Mouse (Mus musculus) adrenal gland, postnatal 14 days (tissue): ENCODE results near the gene Foxi3. TPM values are rescaled to one million over a fixed set of nuclear protein-coding genes. Genes with fewer than 3 reads are reported as not detected.
A peak's percentile ranks its signal among the peaks of the same experiment; 100 is the strongest.

Experiments used
- DNase-seq: peaks from one replicate; pipeline ENCODE4 v3.0.0; 2021; ENCODE audit warnings: mixed read lengths
- long read RNA-seq, 2 experiments: library from polyadenylated mRNA; stranded (forward); transcript quantifications; one replicate each; pipeline ENCODE4 v2.0.0; 2021
- total RNA-seq: library from RNA; stranded (reverse); gene quantifications from 2 replicates; pipeline ENCODE4 v1.2.3, GENCODE M21; 2021

The Foxi3 gene
- not detected in 2 replicates for total RNA-seq
- long read RNA-seq, experiment 1: 0 reads
- long read RNA-seq, experiment 2: 0 reads

DNA sequence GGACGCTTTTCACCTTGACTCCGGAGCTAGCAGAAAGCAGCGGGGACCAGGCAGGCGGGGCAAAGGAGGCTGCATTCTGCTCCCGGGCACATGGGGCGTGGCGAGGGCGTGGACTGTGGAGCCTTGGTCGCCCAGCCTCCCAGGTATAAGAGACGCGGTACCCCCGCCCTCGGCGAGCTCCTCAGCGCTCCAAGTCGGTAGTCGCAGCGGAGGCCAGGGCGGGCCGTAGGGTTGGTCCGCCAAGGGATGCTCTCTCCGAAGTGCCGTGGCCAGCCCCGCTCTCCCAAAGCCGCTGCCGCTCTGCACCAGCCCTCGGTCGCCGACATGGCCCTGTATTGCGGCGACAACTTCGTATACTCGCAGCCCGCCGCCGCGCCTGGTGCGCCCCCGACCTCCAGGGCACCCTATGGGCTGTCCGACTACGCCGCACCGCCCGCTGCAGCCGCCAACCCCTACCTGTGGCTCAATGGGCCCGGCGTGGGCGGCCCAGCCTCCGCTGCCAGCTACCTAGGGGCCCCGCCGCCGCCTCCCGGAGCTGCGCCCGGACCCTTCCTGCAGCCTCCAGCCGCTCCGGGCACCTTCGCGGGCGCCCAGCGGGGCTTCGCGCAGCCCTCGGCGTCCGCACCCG is at the start of gene Foxi3:
TSS of gene Foxi3 (plus strand) at position 247 of the 628 bp plus-strand sequence.
- no peak for DNase-seq

- no peak for DNase-seq
Observed at GRCm38 (mm10) chr6:70909572-70909971, 46.8 kb upstream of the Foxi3 start.

DNA sequence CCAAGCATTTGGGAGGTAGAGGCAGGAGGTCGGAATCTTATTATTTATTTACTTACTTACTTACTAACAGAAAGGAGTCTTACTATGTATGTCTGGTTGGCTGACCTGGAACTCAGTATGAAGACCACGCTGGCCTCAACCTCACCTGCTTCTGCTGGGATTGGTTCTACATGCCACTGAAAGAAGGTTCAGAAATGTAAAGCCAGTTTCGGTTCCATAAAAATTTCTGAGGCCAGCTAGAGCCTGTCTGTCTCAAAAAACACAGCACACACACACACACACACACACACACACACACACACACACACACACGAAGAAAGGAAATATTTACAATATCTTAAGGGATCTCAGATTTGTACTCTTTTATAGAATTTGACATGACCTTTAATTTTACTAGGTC is 46.0 kb upstream of the Foxi3 start:
- DNase-seq: no peak

- DNase-seq: no peak
Observed at GRCm38 (mm10) chr6:70911668-70912395, 44.5 kb upstream of the Foxi3 start.

DNA sequence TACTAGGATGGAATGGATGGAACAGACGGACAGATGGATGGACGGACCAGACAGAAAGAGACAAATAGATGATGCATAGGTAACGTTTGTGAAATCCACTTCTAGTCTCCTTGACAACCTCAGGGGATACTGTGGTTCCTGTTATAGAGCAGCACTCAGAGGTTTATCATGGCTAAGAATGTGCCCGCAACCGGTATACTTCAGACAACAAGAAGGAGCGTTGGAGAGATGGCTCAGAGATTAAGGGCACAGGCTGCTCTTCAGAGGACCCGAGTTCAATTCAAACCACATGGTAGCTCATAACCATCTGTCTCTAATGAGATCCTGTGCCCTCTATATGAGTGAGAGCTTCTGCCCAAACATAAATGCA is 44.0 kb upstream of the Foxi3 start:
- DNase-seq: no peak

DNA sequence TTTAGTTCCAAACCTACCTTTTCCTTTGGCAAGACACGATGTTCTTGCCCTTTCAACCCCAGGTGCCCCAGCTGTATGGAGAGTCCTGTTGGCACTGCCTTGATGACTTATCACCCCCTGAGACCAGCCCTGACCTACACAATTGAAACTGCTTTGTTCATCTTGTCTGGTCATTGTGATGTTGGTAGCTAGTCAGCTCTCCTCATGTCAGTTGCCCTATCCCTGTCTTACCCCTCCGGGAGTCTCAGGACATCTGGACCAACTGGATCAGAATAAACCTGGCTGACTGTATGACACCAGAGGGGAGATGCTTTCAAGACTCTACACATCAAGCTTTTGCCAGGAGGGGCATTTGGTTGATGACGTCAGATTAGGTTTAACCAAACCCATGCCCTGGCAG is 37.5 kb upstream of the Foxi3 start, which contains the start of gene Tex37:
TSS of gene Tex37 (minus strand) at position 101 of the 400 bp plus-strand sequence.
- DNase-seq: no peak

DNA sequence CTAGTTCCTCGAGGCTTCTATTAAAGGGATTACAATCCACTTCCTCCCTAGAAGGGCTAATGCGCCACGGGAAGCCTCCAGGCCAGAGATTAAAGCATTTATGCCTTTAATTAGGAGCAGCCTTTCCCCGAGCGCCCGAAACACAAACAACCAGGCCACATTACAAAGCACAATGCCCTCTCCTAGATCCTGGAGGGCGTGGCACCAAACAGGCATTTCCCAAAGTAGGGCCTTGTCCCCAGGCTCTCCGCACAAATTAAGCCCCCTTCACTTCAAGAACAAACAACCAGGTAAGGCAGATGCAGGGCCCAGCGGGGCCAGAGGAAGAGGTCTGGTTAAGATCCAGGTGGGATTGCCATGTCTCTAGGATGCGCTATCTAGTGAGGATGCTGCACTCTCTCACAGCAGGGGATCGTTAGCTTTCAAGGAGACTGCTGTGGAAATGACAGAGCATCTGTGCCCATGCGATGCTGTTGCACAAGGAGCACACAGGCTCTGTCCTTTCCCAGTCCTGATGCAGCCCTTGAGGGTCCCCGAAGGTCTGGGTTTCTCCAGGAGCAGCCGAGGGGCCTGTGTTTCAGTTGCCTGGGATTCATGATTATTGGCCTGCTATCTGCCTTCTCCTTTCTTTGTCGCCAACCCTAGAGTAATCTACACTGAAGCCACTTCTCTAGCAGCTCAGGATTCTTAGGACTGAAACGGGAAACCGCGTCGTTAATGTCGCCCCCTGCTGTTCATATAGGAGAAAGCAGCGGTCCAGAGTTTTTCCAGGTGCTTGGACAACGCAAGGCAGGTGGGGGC is 34.9 kb upstream of the Foxi3 start:
- peak; percentile 47 for DNase-seq

GRCm38 (mm10) chr6:70931801-70932200 is 24.5 kb upstream of the Foxi3 start:
- no peak for DNase-seq

GRCm38 (mm10) chr6:70953274-70953673 is 3.1 kb upstream of the Foxi3 start:
- no peak for DNase-seq

GRCm38 (mm10) chr6:70954040-70954439 is 2.3 kb upstream of the Foxi3 start:
- no peak for DNase-seq

GRCm38 (mm10) chr6:70955291-70955800 is 985 bp upstream of the Foxi3 start:
- no peak for DNase-seq

- no peak for DNase-seq
Observed at GRCm38 (mm10) chr6:70955841-70956240, 490 bp upstream of the Foxi3 start.

DNA sequence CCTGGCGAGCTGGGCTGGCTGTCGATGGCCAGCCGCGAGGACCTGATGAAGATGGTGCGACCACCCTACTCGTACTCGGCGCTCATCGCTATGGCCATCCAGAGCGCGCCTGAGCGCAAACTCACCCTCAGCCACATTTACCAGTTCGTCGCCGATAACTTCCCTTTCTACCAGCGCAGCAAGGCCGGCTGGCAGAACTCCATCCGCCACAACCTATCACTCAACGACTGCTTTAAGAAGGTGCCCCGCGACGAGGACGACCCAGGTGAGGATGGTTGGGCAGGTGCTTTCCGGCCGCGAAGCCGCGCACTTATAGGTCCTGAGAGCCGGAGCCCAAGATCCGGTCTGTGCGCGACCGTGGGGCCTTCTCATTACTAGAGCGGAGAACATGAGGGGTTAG is 605 bp downstream of the Foxi3 start:
- DNase-seq: no peak

- DNase-seq: no peak
Observed at GRCm38 (mm10) chr6:70957341-70957940, 1.1 kb downstream of the Foxi3 start.

GRCm38 (mm10) chr6:70964116-70964830 is 7.9 kb downstream of the Foxi3 start:
- no peak for DNase-seq

GRCm38 (mm10) chr6:70965694-70966093 is 9.4 kb downstream of the Foxi3 start:
- DNase-seq: no peak

DNA sequence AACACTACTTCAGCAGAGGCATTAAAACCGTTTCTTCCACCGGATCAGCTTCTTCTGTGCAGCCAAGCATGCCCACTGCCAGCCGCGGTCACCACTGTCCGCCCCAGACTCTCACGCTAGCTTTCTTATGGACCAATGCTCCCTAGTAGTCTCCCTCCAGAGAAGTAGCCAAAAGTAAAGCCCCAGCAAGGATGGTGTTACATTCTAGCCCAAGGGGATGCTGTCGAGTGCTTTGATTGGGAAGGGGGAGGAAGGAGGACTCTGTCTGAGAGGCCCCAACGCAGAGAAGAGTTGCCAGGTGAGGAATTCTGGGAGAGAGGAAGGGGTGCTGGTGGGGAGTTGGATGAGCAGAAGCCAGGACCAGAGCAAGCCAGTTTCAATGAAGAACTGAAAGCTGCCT is 11.1 kb downstream of the Foxi3 start:
- no peak for DNase-seq

DNA sequence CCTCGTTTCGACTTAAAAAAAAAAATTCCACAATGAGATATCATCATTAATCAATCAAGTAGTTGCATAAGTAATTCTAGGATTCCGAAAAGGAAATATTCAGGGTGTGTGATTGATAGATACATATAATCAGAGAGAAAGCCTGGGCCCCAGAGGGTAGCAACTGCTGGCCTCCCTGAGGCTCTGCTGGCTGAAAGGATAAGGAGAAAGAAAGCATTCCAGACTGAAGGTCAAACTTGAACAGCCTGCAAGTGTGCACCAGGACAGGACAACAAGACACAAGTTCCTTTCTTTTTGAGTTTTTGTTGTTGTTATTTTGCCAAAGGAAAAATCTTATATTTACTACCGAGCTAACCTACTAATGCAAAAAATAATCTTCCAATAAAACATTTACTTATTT is 12.0 kb downstream of the Foxi3 start:
- DNase-seq: no peak

DNA sequence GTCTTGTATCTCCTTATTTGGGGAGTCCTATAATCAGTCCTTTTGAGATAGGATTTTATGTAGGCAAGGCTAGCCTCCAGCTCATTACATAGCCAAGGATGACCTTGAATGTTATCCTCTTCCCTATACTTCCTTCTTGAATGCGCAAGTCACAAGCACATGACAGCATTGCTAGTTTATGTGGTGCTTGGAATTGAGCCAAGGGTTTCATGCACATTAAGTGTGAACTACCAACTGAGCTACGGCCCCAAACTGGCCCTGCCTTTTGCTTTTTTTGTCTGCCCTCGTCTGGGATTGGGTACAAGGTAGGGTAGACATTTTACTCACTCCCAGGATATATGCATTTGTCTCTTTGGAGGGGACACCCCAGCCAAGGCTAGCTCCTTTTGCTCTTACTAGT is 16.7 kb downstream of the Foxi3 start:
- DNase-seq: no peak

GRCm38 (mm10) chr6:70981036-70981435 is 24.7 kb downstream of the Foxi3 start:
- no peak for DNase-seq

DNA sequence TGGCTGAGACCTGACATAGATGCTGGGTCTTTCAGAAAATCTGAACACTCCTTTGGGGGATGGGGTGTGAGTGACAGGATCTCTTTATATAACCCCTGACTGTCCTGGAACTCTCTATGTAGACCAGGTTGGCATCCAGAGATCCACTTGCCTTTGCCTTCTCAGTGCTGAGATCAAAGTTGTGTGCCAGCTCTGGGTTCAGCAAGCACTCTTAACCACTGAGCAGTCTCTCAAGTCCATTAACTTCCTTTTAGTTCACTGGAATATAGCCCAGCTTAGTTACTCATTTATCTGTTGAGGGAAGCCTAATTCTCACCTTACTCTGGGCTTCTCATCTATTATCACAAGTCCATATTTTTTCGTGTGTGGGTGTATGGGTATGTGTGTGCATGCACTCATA is 26.1 kb downstream of the Foxi3 start:
- DNase-seq: no peak

- no peak for DNase-seq
Observed at GRCm38 (mm10) chr6:70986683-70987082, 30.4 kb downstream of the Foxi3 start.
